Comparison of ENCODE assay signal across 10 mouse cellular contexts in the genomic region with DNA sequence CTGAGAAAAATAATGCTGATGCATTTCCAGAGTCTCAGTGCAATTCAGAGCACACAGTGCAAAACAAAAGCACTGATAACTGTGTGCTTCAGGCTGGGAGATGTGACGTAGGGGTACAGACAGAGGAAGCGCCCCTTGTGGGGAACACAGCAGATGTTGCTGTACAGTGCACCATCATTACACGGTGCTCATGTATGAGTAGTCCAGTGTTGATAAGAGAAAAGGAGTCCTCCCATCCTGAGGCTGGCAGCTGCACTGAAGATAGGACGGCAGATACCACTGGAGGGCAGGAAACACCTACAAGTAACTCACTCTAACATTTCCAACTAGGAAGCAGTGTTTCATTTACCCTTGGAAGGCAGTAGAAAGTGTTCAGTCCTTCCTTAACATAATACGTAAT.
A peak's percentile ranks its signal among the peaks of the same experiment; 100 is the strongest.
DNase-seq lines count a peak whose midpoint lies in the region; ATAC-seq and TF ChIP-seq lines count a peak whose summit lies in the region.
"Had no signal": no experiment of that assay in that cellular context is flagged by ENCODE, and none has a peak within 500 bp of the region (broad histone marks: within the 10 kb centered on the region; RNA-seq: fewer than 3 reads in every experiment).

No protein-coding gene starts in this region.

- WGBS in hindbrain, postnatal 0 days: 65% methylated on average over 5 of the region's 5 CpGs
- 80% methylated on average over 5 of the region's 5 CpGs for WGBS in hindbrain, embryonic 10.5 days
- WGBS in liver, embryonic 14.5 days (ENCODE audit: insufficient replicate concordance): 26% methylated on average over 5 of the region's 5 CpGs

- H3K4me1 ChIP-seq in hindbrain, postnatal 0 days (ENCODE audit: insufficient read depth, low read length): no peaks in the 10 kb centered on the region
- no peaks in the 10 kb centered on the region for H3K4me1 ChIP-seq in hindbrain, embryonic 10.5 days (replicated peaks)
- H3K4me1 ChIP-seq in cortical plate, adult 2 months (ENCODE audit: control insufficient read depth, insufficient read depth, low read length): no peaks in the 10 kb centered on the region
- H3K4me1 ChIP-seq in liver, embryonic 14.5 days (replicated peaks; ENCODE audit: control insufficient read depth in 2 of 2, insufficient read depth in 2 of 2, low read length in 1 of 2): peaks cover 18 to 23% of the 10 kb centered on the region in 2 experiments

- H3K4me3 ChIP-seq in hindbrain, postnatal 0 days (ENCODE audit: low read length): no peak overlapping the region
- no peak overlapping the region for H3K4me3 ChIP-seq in hindbrain, embryonic 10.5 days
- no peak overlapping the region for H3K4me3 ChIP-seq in cortical plate, adult 2 months (ENCODE audit: insufficient read depth, low read length)
- H3K4me3 ChIP-seq in liver, embryonic 14.5 days (ENCODE audit: insufficient read depth in 1 of 2, low read depth in 2 of 2, low read length in 2 of 2): no peak overlapping the region

- peak; percentile 34 for DNase-seq in hindbrain, postnatal 0 days (ENCODE audit: low spot score)
- no peak for DNase-seq in hindbrain, embryonic 10.5 days (ENCODE audit: low spot score)
- DNase-seq in brain, adult 2 months (ENCODE audit: low read depth, low spot score): peak; percentile 25
- peak; percentile 57 to 65 (median 62) for DNase-seq in liver, embryonic 14.5 days (ENCODE audit: low read depth in 3 of 3, low spot score in 3 of 3)
- DNase-seq in ovary, adult 18-20 months (ENCODE audit: low spot score): no peak
- DNase-seq in T-cell, adult 2 months (ENCODE audit: low spot score): no peak
- DNase-seq: kidney, adult 11 months; lung, adult 2 months had no signal

- ATAC-seq in hindbrain, postnatal 0 days: peak; percentile 38; the same call in 1 of the 2 replicates
- peak; percentile 96 for ATAC-seq in liver, embryonic 14.5 days (ENCODE audit: insufficient read depth)

- H3K4me2 ChIP-seq in hindbrain, postnatal 0 days (ENCODE audit: low read depth, low read length): no peak overlapping the region
- H3K4me2 ChIP-seq in liver, embryonic 14.5 days (ENCODE audit: low read depth): 0 out of 2 replicates have a peak overlapping the region, but pooled peaks have one; percentile 2
- H3K4me2 ChIP-seq: heart, embryonic 11.5 days had no signal

- H3K27me3 ChIP-seq in hindbrain, postnatal 0 days (ENCODE audit: insufficient read depth, low read length): no peaks in the 10 kb centered on the region
- no peaks in the 10 kb centered on the region for H3K27me3 ChIP-seq in hindbrain, embryonic 10.5 days (ENCODE audit: insufficient read depth, poor library complexity, severe bottlenecking)
- no peaks in the 10 kb centered on the region for H3K27me3 ChIP-seq in liver, embryonic 14.5 days (ENCODE audit: control insufficient read depth, insufficient read depth, low read length)

- no peak overlapping the region for H3K27ac ChIP-seq in hindbrain, postnatal 0 days
- H3K27ac ChIP-seq in hindbrain, embryonic 10.5 days: no peak overlapping the region
- no peak overlapping the region for H3K27ac ChIP-seq in cortical plate, adult 2 months (ENCODE audit: insufficient read depth, low read length)
- no peak overlapping the region; the same call in 1 of the 2 replicates for H3K27ac ChIP-seq in liver, embryonic 14.5 days

- H3K9me3 ChIP-seq in hindbrain, postnatal 0 days (ENCODE audit: low read length): no peaks in the 10 kb centered on the region
- H3K9me3 ChIP-seq in hindbrain, embryonic 10.5 days: no peaks in the 10 kb centered on the region
- no peaks in the 10 kb centered on the region for H3K9me3 ChIP-seq in liver, embryonic 14.5 days (ENCODE audit: control insufficient read depth, low read length)

- H3K9ac ChIP-seq in hindbrain, postnatal 0 days (replicated peaks; ENCODE audit: low read length): no peak overlapping the region
- H3K9ac ChIP-seq in liver, embryonic 14.5 days (replicated peaks): no peak overlapping the region

- peak; percentile 53 for TF ChIP-seq CTCF in hindbrain, postnatal 0 days (IDR thresholded peaks at IDR 0.05; ENCODE audit: low read depth)
- TF ChIP-seq CTCF in cortical plate, adult 2 months (IDR thresholded peaks at IDR 0.05; ENCODE audit: extremely low read depth, insufficient read depth, low read length): peak; percentile 12; the same call in 1 of the 2 replicates
- peak; percentile 77 for TF ChIP-seq CTCF in liver, embryonic 14.5 days (IDR thresholded peaks at IDR 0.05; ENCODE audit: low read depth)

- no peak for TF ChIP-seq POLR2A in cortical plate, adult 2 months (IDR thresholded peaks at IDR 0.05; ENCODE audit: extremely low read depth, insufficient read depth, low read length)

- peak; percentile 40; the same call in 1 of the 2 replicates for TF ChIP-seq EP300 in liver, embryonic 14.5 days (IDR thresholded peaks at IDR 0.05; ENCODE audit: low read depth)

- no peaks in the 10 kb centered on the region for H3K36me3 ChIP-seq in hindbrain, postnatal 0 days (ENCODE audit: insufficient read depth, low read length)
- H3K36me3 ChIP-seq in hindbrain, embryonic 10.5 days: no peaks in the 10 kb centered on the region
- no peaks in the 10 kb centered on the region for H3K36me3 ChIP-seq in liver, embryonic 14.5 days (replicated peaks; ENCODE audit: control insufficient read depth, insufficient read depth, low read depth)

Comparison
In these comparisons a context has a peak if more than half of its experiments do, and no peak if none do; other contexts are left out.
1. DNase-seq: peak in hindbrain, postnatal 0 days (single experiment), brain, adult 2 months (single experiment) and liver, embryonic 14.5 days (3 of 3); none in hindbrain, embryonic 10.5 days (single experiment), ovary, adult 18-20 months (single experiment) and T-cell, adult 2 months (single experiment).
2. CTCF ChIP-seq: peak in every context shown above with its lines; median percentile 77 in liver, embryonic 14.5 days; 53 in hindbrain, postnatal 0 days; 12 in cortical plate, adult 2 months.